Mouse (Mus musculus): Measurements from ENCODE around the gene Dagla. TPM values are rescaled to one million over a fixed set of nuclear protein-coding genes. Genes with fewer than 3 reads are reported as not detected.

Dagla gene
- not detected in 2 replicates for total RNA-seq (2017)

DNA sequence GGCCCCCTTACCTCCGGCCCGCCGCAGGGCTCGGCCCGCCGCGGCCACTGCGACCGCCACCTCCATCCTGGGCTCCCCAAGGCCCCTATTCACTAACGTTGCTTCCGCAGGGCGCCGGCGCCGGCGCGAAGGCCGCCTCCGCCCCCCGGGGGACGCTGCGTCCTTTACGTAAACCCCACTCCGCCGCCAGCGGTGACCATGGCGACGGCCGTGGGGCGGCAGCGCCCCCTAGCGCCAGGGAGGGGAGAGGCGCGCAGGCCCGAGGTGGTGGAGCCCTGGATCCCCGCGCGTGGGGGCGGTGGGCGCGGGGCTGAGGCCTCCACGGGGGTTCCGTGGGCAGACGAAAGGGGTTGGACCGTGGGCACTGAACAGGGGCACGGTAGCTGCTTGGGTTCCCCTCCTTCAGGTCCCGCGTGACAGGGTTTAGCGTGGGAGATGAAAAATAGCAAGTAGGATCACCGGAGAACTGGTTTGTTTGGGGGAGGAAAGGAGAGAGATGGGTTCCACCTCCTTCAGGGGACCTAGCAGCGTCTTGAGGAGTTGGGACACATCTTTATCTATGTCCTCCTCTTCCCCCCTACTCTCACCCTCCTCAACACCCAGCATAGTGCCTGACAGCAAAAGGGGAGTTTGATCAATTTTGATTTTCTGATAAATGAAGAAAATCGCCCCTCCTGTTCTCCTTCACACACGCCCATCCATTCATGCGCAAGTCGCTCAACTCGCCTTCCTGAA, at the start of gene Dagla:
TSS of gene Dagla (minus strand) at position 68 of the 735 bp plus-strand sequence.
- peak; percentile 66 for ATAC-seq (replicated peaks; ENCODE audit: low read depth, poor library complexity, severe bottlenecking)

DNA sequence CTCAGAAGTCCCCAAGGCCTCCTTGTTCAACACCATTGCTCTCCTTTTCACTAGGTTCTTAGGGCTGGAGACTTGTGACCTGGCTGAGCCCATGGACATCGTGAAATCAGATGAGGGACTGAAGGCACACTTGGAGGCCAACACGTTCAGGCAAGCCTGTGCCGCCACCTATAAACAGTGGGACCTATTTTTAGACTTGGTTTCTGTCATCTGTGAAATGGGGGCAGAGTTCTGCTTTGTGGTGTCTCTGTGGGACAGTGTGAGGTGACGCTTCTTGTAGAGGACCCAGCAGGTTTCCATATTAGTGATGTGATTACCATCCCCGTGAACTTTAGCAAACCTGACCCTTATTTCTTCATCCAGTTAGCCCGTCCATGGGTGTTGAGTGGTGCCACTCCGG, 47.5 kb upstream of the Dagla start:
- no peak for ATAC-seq (replicated peaks; ENCODE audit: low read depth, poor library complexity, severe bottlenecking)

DNA sequence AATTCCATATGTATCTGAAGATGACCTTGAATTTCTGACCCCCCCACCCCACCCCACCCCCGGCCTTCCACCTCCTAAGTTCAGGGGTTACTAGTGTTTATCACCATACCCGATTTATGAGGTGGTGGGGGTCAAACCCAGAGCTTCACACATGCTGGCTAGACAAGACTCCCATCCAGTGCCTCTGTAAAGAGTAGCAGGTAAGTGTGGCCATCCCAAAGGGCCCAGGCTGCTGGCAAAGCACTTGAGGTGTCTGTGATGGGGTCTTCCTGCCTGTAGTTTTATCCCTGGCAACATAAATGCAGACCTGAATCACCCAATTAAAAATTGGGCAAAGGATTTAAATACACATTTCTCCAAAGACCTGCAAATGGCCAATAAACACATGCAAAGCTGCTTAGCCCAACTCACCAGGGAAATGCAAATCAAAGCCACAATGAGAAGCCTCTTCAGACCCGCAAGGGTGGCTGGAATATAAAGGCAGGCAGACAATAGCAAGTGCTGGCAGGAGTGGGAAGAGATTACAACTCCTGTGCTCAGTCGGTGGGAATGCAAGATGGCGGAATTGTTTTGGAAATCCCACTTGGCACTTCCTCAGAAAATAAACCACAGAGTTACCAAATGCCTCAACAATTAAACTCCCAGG, 43.1 kb upstream of the Dagla start:
- ATAC-seq (replicated peaks; ENCODE audit: low read depth, poor library complexity, severe bottlenecking) = no peak

DNA sequence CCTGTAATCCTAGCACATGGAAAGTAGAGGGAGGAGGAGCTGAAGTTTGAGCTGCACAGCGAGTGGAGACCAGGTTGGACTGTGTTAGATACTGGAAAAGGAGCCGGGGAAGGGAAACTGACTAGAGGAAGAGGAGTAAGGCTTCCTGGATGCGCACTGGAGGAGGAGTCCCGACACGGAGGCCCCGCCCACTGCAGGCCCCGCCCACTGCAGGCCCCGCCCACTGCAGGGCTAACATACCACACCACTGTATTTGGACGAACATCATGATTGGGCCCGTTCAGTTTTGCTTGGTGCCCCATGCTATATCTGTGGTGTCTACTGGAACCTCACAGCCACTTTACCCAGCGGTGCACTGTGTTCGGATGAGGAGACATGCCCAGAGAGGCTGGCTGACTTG, 41.0 kb upstream of the Dagla start:
- ATAC-seq (replicated peaks; ENCODE audit: low read depth, poor library complexity, severe bottlenecking) = no peak

DNA sequence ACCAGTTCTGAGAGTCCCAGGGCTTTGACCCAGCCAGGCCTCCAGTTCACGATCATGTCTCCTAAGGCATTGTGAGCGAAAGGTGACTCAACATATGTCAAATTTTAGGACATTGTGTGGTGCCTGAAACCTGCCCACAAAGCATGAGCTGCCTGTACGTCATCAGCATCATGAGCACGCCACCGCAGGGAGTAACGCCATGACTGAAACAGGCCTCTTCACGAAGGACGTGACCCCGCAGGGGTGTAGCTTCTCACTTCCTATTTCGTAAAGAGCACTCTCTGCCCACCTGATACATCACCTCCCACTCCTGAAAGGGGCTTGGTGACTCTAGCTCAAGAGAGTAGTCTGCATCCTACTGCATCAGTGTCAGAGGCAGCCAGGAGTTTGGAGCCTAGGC, 39.2 kb upstream of the Dagla start:
- ATAC-seq (replicated peaks; ENCODE audit: low read depth, poor library complexity, severe bottlenecking) = no peak

DNA sequence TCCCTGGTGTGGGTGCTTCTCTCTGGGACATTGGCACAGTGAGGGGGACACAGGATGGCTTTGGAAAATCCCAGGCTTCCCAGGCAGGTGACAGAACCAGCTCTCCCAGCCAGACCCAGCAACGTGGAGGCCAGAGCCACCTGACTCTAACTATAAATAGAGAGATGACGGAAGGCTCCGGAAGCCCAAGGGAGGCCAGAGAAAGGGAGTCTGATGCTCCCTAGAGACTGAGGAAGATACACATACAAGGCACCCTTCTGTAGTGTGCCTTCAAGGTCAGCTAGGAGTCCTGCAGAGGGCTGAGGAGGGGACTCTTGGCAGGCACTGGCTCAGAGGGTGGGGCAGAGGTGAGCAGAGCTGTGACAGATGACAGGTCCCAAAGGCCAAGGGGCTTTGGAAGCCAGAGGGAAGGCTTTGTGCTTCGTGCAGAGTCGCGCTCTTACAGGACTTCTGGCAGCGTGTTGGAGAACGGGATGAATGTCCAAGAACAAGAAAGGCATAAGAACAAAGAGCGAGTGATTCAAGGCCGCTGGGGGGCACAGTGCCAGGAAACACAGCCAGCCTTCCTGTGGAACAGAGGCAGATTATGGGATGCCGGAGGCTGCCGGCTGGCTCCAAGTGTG, 37.3 kb upstream of the Dagla start:
- no peak for ATAC-seq (replicated peaks; ENCODE audit: low read depth, poor library complexity, severe bottlenecking)

DNA sequence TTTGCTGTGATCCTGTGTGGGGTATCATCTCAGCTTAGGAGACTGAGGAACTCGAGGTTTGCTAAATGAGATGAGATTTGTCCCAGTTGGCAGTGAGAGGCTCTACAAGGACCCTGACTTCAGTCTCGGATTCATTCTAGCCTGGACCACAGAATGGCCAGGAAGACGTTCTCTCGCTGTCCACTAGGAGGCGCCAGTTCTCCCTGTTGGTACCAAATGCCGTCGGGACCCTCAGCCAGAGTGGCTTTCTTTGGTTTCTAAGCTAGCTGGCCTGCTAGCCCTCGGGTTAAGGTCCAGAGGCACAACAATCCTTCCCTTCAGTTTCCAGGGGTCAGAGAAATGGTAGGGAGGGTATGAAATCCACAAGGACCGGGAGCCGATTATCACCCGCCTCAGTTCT, 36.5 kb upstream of the Dagla start:
- ATAC-seq (replicated peaks; ENCODE audit: low read depth, poor library complexity, severe bottlenecking) = 0 out of 2 replicates have a peak, but pooled peaks have one; percentile 47

DNA sequence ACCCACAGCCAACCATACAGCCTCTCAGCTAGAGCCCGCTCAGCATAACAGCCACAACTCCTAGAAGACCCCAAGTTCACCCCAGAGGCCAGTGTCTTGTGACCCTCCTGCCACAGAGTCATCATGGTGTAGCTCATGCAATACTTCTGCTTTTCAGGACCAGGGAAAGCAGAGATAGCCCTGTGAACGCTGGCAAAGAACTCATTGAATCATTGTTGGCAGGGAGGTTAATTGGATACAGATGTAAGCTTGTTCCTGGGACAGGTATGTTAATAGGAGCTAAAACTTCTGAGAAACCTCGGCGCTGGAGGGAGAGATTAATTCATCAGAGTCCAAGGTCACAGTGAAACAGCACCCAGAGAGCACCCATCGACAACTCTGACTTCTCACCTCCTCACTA, 36.0 kb upstream of the Dagla start:
- ATAC-seq (replicated peaks; ENCODE audit: low read depth, poor library complexity, severe bottlenecking) = no peak

DNA sequence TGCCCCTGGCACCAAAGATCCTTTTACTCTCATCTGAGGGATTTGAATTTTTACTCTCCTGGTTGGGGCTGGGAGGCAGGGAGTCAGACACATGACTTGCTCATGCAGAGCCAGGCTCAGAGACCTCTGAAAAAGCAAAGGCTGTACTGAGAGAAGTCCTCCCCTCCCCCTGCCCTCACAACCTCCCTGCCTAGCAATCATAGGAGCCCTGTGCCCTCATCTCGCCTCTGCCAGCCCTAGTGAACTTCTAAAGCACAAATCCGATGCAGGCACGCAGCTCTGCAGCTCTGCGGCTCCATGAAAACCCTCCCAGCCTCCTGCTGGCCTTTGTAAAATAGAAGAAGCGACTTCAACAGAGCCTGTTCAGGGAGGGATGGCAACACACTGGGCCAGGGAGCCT, 34.6 kb upstream of the Dagla start:
- ATAC-seq (replicated peaks; ENCODE audit: low read depth, poor library complexity, severe bottlenecking) = no peak

DNA sequence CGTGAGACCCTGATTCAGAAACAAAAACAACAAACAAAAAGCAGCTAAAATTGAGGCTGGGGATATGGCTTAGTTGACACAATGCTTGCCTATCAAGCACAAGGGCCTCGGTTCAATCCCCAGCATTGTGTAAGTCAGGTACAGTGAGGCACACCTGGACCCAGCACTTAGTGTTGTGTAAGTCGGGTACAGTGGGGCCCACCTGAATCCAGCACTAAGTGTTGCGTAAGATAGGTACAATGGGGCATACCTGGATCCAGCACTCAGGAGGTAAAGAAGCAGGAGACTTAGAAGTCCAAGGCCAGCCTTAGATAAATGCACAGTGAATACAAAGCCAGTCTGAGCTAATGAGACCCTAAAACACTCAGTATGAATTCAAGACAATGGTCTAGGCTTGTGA, 34.0 kb upstream of the Dagla start:
- no peak for ATAC-seq (replicated peaks; ENCODE audit: low read depth, poor library complexity, severe bottlenecking)

DNA sequence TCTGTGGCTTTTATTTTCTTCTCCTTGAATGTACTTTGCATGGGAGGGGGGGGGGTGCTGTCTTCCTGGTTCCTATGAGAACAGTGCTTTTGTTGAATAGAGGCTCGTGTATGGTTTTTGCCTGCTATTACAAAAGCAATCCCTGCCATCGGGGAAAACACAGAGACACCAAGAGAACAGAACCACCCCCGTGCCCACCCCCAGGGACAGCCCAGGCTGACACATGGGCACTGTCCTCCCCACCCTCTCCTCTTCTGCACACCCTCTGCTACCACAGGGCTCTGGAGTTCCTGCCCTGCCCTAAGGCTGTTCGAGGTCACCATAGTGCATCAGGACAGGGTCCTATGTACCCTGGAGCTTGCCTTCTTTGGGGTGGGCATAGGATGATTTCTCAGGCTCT, 29.8 kb upstream of the Dagla start:
- no peak for ATAC-seq (replicated peaks; ENCODE audit: low read depth, poor library complexity, severe bottlenecking)

DNA sequence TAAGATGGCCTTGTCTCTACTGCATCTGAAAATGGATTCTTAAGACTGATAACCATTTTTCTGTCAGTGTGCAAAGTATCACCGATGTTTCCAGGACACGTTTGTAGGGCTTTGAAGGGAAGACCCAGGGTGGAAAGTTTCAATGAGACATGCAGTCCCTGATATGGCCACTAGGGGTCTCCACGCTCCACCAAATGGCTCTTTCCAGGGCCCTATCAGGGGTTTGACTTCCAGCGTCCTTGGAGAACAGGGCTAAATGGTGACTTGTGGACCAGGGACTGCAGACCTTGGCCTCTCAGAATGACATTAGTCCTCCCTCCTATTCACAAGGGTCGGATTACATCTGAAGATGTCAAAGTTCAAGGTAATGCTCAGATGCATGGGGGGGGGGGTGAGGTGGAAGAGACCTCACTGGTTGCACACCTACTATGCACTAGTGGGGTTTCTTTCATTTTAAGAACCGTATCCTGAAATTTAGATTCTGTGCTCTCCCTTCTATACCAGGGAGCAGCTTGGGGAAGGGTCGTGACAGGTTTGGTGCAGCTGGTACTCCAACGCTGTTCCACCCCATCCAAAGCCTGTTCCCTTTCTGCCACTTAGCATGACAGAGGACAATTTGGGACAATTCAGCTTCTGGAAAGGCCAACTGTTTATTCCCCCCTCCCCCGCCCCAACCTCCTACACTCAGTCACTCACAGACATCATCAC, 29.0 kb upstream of the Dagla start:
- ATAC-seq (replicated peaks; ENCODE audit: low read depth, poor library complexity, severe bottlenecking) = peak; percentile 82

DNA sequence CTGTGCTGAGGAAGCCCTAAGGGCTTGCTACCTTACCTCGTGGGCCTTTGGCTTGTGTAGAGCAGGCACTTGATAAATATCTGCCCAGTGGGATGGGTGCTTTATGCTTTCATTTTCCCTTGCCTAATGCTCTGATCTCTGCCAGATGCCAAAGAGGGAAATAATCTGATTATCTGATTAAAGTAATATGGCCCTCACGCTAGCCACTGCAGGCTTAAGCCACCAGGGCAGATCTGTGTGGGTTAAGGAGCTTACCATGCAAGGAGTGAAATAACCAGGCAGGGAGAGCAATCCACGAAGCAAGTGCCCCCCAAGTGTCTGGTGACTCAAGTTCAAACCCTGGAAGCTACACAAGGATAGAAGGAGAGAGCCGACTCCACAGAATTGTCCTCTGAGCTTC, 27.0 kb upstream of the Dagla start:
- ATAC-seq (replicated peaks; ENCODE audit: low read depth, poor library complexity, severe bottlenecking) = no peak

DNA sequence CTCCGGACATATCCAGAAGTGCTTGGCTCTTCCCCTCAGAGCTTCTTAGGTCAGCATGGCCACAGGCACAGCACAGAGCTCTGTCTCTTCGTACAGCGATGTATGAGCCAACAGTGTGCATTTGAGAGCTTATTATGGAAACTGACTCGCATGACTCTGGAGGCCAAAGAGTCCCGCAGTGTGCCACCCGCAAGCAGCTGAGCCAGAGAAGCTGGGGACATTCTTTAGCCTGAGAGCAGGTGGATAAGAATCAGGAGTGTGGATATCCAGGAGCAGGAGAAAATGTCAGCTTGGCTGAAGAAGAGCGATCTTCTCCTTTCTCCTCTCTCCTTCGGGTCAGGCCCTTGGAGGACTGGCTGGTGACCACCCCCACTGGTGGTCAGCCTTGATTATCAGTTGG, 24.4 kb upstream of the Dagla start:
- ATAC-seq (replicated peaks; ENCODE audit: low read depth, poor library complexity, severe bottlenecking) = no peak

DNA sequence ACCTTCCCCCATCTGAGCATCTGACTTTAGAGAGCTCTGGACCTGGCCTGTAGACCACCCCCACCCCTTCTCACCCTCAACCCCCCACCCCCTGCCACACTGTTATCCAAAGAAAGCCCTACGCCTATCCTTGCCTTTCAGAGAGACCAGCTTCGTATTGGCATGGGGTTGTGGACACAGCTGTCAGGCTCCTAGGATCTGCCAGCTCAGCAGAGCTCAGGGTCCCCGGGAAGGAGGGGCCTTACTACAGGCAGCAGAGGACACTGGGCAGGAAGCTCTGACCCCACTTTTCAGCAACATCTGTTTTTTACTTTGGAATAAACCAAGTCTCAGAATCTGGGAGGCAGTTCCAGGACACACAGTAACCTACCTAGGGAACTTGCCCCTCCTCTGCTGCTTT, 21.9 kb upstream of the Dagla start:
- no peak for ATAC-seq (replicated peaks; ENCODE audit: low read depth, poor library complexity, severe bottlenecking)

DNA sequence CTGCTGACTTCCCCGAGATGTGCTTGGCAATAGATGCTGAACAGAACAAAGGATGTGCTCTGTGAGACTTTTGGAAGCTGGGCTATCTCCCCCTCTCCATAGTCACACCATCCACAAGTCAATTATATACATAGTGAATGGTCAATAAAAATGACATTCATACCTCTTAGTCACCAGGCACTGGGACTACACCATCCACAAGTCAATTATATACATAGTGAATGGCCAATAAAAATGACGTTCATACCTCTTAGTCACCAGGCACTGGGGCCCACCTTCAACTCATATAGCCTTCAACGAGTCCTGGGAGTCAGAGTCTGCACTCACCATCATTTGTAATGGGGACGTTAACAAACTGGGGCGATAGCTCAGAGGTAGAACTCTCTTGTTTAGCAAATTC, 19.2 kb upstream of the Dagla start:
- no peak for ATAC-seq (replicated peaks; ENCODE audit: low read depth, poor library complexity, severe bottlenecking)

DNA sequence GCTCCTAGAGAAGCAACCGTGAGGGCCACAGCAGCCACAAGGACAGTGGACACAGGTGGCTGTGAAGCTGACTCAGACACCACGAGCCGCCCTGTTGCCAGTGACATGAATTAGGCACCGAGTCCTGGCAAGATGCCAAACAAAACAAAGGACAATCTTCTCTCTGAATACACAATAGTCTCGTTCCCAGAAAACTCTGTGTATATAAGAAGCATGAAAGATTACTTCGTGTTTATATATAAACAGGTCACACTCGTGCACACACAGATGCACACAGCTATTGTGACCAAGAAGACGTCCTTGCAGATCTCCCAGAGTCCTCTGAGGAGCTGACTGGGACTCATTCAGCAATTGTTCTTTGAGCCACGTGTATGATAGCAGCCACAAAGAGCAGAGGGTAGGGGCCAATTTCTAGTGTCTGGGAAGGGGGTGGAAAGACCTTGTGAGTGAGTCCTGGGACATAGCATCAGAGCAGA, 18.7 kb upstream of the Dagla start:
- no peak for ATAC-seq (replicated peaks; ENCODE audit: low read depth, poor library complexity, severe bottlenecking)

DNA sequence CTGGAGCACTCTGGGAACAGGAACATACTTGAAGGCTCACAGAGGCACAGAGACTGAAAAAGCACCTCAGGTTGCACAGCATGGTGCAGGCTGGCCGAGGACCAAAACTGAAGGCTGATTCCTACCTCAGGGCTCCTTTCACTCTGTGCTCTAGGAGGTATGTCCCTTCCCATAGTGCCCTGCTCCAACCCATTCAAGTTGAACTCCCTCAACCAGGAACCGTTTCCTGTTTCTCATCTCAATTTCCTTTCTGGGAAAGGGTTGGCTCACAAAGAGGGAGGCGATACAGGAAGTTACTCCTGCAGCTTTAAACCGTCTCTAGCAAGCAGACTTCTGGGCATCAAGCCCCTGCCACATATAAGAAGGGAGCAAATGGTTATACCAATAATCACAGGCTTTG, 13.1 kb upstream of the Dagla start:
- no peak for ATAC-seq (replicated peaks; ENCODE audit: low read depth, poor library complexity, severe bottlenecking)

DNA sequence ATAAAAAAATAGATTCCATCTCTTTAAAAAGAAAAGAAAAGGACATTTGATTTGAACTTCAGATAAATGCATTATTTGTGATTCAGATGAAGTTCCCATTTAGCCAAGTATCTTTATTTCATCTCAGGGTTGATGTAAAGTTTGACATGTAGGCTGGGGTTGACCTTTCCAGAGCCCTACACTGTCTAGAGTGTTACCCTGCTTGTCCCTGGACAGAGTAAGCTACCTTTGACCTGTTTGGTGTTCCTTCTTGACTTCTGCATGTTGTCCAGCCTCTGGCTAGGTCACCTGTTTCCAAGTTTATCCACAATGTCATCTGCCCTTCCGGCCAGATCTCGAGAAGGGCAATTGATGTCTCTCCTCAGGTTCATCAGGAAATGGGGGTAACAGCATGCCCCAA, 12.7 kb upstream of the Dagla start:
- ATAC-seq (replicated peaks; ENCODE audit: low read depth, poor library complexity, severe bottlenecking) = no peak

DNA sequence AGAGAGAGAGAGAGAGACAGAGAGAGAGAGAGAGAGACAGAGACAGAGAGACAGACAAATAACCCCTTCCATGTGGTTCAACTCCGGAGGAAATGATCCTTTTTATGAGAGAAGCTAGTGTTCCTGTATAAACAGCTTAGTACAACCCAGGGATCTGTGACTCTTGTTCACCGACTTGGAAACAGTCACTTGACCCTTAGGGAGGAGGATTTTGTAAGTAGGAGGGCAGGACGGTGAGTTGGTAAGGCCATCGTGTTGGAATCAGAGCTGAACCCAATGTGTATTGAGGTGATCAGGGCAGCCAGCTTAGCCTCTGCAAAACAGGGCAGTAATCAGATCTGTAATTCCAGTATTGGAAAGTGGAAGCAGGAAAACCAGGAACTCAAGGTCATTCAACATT, 12.3 kb upstream of the Dagla start:
- no peak for ATAC-seq (replicated peaks; ENCODE audit: low read depth, poor library complexity, severe bottlenecking)

DNA sequence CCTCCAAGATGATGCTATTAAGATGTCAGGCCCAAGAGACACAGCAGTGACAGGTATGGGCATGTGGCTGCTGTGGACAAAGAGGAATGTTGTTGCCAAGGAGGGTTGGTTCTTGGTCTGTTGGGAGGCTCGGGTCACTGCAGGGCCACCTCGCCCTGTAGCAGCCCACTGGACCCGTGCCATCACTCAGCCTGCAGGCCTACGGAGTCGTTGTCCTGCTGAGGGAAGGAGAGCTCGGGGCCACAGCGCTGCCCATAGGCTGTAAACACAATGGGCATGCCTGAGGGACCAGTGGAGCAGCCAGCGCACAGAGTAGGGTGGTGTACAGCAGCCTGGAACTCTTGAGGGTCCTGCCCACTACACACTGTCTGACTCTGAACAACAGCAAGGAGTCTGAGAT, 7.4 kb upstream of the Dagla start:
- ATAC-seq (replicated peaks; ENCODE audit: low read depth, poor library complexity, severe bottlenecking) = no peak
